Mouse (Mus musculus) cerebellum, adult 9-10 months (tissue): ENCODE results near the gene Arfgef3.
"Not testable (repeated sequence)": the region's sequence is repeated elsewhere in the genome, so short reads cannot be mapped to it uniquely, and the experiment has no call there.

Source experiments
- DNase-seq: peaks from one replicate; pipeline ENCODE4 v3.0.0; 2022

Gene Arfgef3

DNA sequence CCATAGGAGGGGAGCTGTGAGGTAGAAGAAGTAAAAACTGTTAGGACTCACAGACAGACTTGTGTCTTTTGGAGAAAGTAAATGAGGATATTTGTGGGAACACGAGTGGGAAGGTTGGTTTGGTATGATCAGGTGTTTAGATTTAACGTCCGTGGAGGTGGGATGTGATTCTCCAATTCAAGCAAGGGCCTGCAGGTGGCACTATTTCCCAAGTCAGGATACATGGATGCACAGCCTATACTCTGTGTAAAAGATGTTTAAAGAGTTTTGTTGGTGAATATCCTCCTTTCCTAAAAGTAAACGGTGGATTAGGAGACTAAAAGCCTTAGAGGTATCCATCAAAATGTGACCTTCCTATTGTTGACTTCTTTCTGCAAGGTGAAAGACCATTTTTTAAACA, 180.8 kb downstream of the Arfgef3 start:
- DNase-seq: peak; percentile 64

DNA sequence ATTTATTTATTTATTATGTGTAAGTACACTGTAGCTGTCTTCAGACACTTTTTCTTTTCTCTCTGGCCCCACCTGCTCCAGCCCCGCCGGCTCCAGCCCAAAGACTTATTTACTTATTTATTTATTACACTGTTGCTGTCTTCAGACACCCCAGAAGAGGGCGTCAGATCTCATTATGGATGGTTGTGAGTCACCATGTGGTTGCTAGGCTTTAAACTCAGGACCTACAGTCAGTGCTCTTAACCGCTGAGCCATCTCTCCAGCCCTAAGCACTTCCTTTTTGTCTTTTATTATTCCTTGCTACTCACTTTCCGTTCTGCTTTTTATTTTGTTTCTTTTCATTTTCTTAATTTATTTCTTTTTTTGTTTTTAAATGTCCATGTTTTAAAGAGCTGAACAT, 182.3 kb downstream of the Arfgef3 start:
- DNase-seq: no peak

DNA sequence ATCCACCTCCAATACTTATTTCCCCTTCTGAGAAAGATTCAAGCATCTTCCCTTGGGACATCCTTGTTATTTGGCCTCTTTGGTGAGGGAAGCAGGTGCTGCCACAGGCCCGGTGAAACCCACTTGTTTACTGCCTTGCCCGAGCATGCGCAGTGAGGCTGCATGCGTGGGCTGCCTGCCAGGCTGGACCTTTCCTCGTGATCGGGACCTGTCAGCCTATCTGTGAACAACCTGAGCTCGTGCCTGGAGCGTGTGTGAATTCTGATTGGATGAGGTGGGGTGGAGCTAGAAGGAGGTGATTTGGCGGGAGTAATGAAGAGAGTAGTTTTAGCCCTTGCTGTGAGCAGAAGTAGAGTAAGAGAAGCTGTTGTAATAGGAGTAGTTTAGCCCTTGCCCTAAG, 184.7 kb downstream of the Arfgef3 start:
- DNase-seq: not testable (repeated sequence)

DNA sequence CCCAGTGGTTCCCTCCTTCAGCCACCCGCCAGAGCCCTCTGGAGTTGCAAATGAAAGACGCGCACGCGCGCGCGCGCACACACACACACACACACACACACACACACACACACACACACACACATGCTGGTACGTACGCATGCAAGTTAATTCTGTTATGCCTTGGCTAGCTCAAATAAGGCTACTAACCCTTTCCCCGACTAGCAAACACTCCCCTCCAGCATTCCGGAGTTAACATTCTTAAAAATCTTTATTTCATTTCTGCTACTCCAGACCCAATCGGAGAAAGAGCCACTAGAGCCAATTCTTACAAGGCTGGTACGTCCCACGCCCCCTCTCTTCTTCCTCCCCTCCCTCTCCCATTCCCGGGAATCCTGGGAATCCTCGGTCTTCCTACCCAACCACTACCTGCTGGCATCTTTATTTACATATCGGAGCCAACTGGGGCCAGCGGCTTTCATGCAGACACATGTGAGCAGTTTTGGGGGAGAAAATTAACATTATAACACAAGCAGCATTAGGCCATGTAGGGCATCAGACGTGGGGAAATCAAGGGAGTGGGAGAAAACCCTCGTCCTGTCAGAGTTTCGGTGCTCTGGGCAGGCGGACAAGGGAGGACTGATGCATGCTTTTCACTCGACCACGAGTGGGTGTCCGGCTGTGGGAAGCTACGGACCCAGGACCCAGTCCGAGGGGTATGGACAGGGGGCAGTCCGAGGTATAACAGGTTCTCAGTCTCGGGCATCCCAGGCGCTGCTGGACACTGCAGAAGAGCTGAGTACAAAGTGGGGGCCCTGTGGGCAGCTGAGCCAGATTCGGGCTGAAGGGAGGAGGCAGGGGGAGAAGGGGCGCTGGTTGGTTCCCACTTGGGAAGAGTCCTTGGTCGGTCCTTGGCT, 194.2 kb downstream of the Arfgef3 start:
- no peak for DNase-seq

DNA sequence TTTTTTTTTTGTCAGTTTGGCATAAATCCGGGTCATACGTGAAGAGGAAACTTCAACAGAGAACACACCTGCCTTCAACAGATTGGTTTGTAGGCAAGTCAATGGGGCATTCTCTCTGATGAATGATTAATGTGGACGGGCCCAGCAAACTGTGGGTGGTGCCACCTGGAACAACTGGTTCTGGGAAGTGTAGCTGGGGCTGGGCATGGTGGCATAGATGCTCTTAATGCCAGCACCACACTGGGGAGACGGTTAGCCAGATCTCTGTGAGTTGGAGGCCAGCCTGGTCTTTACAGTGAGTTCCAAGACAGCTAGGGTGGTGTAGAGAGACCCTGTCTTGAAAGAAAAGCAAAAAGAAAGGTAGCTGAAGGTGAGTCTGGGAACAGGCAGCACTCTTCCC, 196.4 kb downstream of the Arfgef3 start:
- DNase-seq: no peak

DNA sequence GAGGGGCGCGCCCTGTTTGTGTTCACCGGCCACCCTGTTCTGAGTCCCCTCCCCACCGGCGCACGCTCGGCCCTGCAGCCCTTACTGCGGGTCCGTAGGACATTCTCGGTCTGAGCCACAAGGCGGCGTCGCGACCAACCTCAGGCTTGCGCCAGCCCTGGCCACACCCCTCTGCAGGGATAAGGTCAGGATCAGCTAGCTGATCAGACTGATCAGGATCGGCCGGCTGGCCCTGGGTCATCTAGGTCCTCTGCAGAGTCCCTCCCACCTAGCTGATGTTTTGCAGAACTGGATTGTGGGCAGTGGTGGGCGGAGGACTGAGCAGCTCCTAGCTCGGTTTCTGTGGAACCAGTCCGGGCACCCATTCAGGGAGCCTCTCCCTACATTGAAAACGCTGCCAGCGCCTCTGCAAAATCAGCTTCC, 197.9 kb downstream of the Arfgef3 start, which contains the start of gene Hebp2:
Gene Hebp2 (minus strand): TSS at position 264 of the 423 bp plus-strand sequence.
- peak; percentile 70 for DNase-seq

DNA sequence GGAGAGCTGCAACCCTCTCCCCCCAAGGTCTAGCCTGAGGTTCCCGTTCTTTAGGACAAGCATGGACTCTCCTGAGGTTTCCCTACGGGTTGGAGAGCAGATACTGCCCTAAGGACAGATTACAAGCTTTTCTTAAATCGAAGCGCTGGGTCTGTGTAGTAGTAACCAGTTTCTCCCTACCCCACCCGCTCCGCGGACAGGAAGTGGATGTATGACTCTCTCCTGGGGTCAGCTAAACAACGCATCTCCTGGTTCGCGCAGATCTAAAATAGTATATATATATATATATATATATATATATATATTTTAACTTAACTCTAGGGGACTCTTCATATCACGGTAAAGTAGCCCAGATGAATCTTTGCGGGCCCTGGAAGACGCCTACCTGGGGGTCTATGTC, 198.4 kb downstream of the Arfgef3 start:
- no peak for DNase-seq

DNA sequence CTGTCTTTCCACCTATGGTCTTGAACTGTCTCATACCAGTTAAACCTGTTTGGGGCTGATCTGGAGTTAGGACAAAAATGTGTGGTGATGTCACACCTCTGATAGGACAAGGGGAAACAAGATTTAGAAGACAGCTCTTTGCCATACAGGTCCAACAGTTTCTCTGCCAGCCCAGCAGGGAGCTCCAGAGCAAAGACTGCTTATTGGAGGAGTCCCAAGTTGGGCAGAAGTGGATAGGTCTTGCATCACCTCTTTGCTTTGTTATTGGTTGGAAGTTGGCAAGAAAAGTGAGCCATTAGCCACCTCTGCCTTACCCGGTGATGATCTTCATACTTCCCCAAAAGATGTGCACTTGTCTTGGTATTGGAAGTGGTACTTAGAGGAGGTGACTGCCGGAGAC, 206.9 kb downstream of the Arfgef3 start:
- no peak for DNase-seq

DNA sequence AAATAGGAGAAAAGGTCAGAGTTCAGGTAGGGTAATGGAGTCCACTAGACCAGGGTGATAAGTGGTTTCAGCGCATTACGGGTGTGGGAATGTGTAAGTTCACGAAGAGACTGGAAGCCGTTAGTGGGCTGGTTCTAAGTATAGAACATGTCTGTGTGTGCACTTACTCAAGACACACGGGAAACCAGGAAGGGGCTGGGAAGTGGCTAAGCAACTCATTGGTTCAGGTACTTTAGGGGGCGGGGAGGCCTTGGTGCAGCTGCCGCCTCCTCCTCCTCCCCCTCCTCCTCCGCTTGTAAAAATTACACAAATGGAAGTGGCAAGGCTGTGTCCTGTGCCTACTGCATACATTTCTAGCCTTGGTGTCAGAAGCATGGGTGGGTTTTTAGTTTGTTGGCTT, 211.5 kb downstream of the Arfgef3 start:
- DNase-seq: no peak
